Mouse (Mus musculus): Measurements from ENCODE around the gene Patz1. TPM values are rescaled to one million over a fixed set of nuclear protein-coding genes. Genes with fewer than 3 reads are reported as not detected.
A peak's percentile ranks its signal among the peaks of the same experiment; 100 is the strongest.

Gene Patz1
- polyA plus RNA-seq, 1 experiment, result 41.0 TPM

GRCm38 (mm10) chr11:3305821-3306220, 17.1 kb downstream of the Patz1 start:
- Histone ChIP-seq H3K4me1 (ENCODE audit: control insufficient read depth, insufficient read depth, low read length) (peaks cover 13% of the 10 kb centered on the region), H3K4me3 (replicated peaks; ENCODE audit: insufficient read depth, low read depth, low read length) (no peak overlapping the region), H3K27ac (ENCODE audit: insufficient read depth, low read length) (no peak overlapping the region), H3K27me3 (ENCODE audit: control insufficient read depth, insufficient read depth, low read length) (no peaks in the 10 kb centered on the region)
- TF ChIP-seq POLR2A (IDR thresholded peaks at IDR 0.05; ENCODE audit: borderline replicate concordance, insufficient read depth, low read length) (no peak), CTCF (IDR thresholded peaks at IDR 0.05; ENCODE audit: borderline replicate concordance, insufficient read depth, low read depth, low read length) (no peak)
- DNase-seq, result peak in 1 of 2 experiments; percentile 51
- WGBS, result 17% methylated on average over 4 of the region's 4 CpGs

- H3K27ac ChIP-seq (ENCODE audit: insufficient read depth, low read length), result no peak overlapping the region
- no peak for DNase-seq
- no peak for TF ChIP-seq CTCF (IDR thresholded peaks at IDR 0.05; ENCODE audit: borderline replicate concordance, insufficient read depth, low read depth, low read length)
- no peak for TF ChIP-seq POLR2A (IDR thresholded peaks at IDR 0.05; ENCODE audit: borderline replicate concordance, insufficient read depth, low read length)
- no peak overlapping the region for H3K4me3 ChIP-seq (replicated peaks; ENCODE audit: insufficient read depth, low read depth, low read length)
- peaks cover 5% of the 10 kb centered on the region for H3K4me1 ChIP-seq (ENCODE audit: control insufficient read depth, insufficient read depth, low read length)
- no peaks in the 10 kb centered on the region for H3K27me3 ChIP-seq (ENCODE audit: control insufficient read depth, insufficient read depth, low read length)
- 87% methylated on average over 3 of the region's 3 CpGs for WGBS
Measured at GRCm38 (mm10) chr11:3307875-3308274, 19.2 kb downstream of the Patz1 start.

DNA sequence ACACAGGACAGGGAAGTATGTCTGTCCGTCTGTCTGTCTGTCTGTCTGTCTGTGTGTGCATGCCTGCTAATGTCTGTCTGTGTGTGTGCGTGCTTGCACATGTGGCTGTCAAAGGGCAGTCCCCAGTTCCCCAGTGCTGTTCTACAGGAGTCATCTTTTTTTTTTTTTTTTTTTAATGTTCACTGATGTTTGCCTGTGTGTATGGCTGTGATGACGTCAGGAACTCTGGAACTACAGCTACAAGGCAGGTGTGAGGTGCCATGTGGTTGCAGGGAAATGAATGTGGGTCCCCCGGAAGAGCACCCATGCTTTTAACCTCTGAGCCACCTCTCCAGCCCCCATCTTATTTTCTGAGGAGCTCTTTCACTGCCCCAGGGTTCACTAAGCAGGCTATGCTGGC, 21.2 kb downstream of the Patz1 start:
- 91% methylated on average over 4 of the region's 4 CpGs for WGBS
- Histone ChIP-seq H3K27me3 (ENCODE audit: control insufficient read depth, insufficient read depth, low read length) (no peaks in the 10 kb centered on the region), H3K27ac (ENCODE audit: insufficient read depth, low read length) (no peak overlapping the region), H3K4me1 (ENCODE audit: control insufficient read depth, insufficient read depth, low read length) (peaks cover 3% of the 10 kb centered on the region; the same call in 1 of the 2 replicates), H3K4me3 (replicated peaks; ENCODE audit: insufficient read depth, low read depth, low read length) (no peak overlapping the region)
- TF ChIP-seq POLR2A (IDR thresholded peaks at IDR 0.05; ENCODE audit: borderline replicate concordance, insufficient read depth, low read length), result no peak
- no peak for TF ChIP-seq CTCF (IDR thresholded peaks at IDR 0.05; ENCODE audit: borderline replicate concordance, insufficient read depth, low read depth, low read length)
- DNase-seq, result no peak

DNA sequence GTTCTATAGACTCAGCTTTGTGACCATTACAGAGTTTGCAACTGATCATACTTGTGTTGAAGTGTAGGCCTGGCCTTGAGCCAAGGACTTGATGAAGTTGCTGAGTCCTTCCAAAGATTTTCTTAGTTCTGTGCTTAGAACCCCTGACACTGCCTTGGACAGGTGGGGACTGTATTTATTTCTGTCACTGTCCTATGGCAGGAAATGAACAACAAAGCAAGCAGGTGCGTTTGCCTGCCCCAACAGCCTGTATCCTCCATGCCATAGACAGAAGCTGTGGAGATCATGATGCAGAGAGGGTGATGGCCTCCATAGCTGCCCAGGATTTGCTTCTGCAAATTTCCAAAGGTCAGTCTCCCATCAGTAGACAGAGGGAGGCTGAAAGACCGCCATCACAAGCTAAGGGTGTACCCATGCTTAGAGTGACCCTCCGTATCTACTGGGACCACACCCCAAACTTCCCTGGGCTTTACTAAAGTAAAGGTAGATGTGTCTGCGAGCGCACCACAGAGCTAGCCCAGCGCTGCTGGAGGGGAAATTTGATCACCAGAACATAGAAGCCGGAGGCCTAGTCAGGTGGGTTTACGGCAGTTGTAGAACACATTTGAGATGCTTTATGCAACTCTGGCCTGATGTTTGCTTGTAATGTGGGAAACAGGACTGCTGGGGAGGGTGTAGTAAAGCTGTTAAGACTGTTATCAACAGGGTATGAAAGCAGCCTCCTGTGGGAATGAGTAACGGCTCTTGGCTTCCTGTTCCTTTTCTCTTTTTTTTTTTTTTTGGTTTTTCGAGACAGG, 22.3 kb downstream of the Patz1 start:
- TF ChIP-seq POLR2A (IDR thresholded peaks at IDR 0.05; ENCODE audit: borderline replicate concordance, insufficient read depth, low read length) (no peak), CTCF (IDR thresholded peaks at IDR 0.05; ENCODE audit: borderline replicate concordance, insufficient read depth, low read depth, low read length) (no peak)
- 88% methylated on average over 10 of the region's 10 CpGs for WGBS
- DNase-seq, result no peak

DNA sequence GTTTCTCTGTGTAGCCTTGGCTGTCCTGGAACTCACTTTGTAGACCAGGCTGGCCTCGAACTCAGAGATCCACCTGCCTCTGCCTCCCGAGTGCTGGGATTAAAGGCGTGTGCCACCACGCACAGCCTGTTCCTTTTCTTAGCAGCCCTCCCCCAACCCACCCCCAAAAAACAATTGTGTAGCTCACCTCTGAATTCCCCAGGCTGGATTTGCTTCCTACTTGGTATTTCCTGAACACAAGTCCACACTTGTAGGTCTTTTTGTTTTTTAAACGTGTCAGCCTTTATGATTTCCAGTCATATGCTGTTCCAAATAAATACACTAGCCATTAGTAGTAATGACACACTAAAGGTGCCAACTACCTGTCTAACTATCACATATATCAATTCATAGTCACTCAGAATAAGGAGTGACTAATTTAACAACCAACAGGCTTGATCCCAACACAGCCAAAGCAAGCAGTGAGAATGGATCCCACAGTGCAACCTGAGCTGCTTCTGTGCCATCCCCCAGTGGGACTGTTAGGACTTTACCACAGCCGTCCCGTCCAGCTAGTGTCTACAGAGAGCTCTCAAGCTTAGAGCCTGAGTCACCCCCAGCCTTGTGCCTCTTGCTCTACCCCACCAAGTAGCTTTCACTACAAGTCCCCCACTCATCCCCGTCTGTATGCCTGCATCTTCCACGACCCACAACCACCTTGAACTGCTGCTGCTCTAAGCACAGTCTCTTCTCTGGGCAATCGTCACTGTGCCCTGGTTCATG, 23.1 kb downstream of the Patz1 start:
- Histone ChIP-seq H3K27me3 (ENCODE audit: control insufficient read depth, insufficient read depth, low read length) (no peaks in the 10 kb centered on the region), H3K4me1 (ENCODE audit: control insufficient read depth, insufficient read depth, low read length) (no peaks in the 10 kb centered on the region; the same call in 1 of the 2 replicates), H3K4me3 (replicated peaks; ENCODE audit: insufficient read depth, low read depth, low read length) (no peak overlapping the region), H3K27ac (ENCODE audit: insufficient read depth, low read length) (no peak overlapping the region)
- 81% methylated on average over 10 of the region's 10 CpGs for WGBS
- TF ChIP-seq POLR2A (IDR thresholded peaks at IDR 0.05; ENCODE audit: borderline replicate concordance, insufficient read depth, low read length) (no peak), CTCF (IDR thresholded peaks at IDR 0.05; ENCODE audit: borderline replicate concordance, insufficient read depth, low read depth, low read length) (no peak)
- DNase-seq, result no peak

More for the DNA sequence above, 22.3 kb downstream of the Patz1 start:
- Histone ChIP-seq H3K4me3 (replicated peaks; ENCODE audit: insufficient read depth, low read depth, low read length) (no peak overlapping the region), H3K4me1 (ENCODE audit: control insufficient read depth, insufficient read depth, low read length) (peaks cover 3% of the 10 kb centered on the region; the same call in 1 of the 2 replicates), H3K27me3 (ENCODE audit: control insufficient read depth, insufficient read depth, low read length) (no peaks in the 10 kb centered on the region), H3K27ac (ENCODE audit: insufficient read depth, low read length) (no peak overlapping the region)

DNA sequence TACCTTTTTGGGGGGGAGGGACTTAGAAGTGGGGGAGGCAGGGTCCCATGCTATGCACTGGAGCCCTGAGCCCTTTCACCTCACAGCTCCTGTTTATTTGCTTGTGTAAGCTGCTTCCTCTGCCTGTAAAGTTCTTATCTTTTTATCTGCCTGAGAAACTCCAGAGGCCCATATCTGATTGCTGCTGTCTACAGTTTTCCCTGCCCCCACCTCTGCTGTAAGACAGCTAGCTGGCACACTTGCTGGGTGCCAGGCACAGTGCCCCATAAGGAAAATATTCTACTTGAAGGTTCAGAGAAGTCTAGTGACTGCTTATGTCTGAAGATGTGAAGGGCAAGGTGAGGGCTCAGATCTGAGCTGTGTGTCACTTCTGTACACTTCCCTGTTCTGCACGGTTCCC, 24.6 kb downstream of the Patz1 start:
- no peak for DNase-seq
- Histone ChIP-seq H3K27ac (ENCODE audit: insufficient read depth, low read length) (no peak overlapping the region), H3K4me3 (replicated peaks; ENCODE audit: insufficient read depth, low read depth, low read length) (no peak overlapping the region), H3K27me3 (ENCODE audit: control insufficient read depth, insufficient read depth, low read length) (no peaks in the 10 kb centered on the region), H3K4me1 (ENCODE audit: control insufficient read depth, insufficient read depth, low read length) (no peaks in the 10 kb centered on the region; the same call in 1 of the 2 replicates)
- 90% methylated on average over 1 of the region's 1 CpGs for WGBS
- TF ChIP-seq CTCF (IDR thresholded peaks at IDR 0.05; ENCODE audit: borderline replicate concordance, insufficient read depth, low read depth, low read length), result no peak
- no peak for TF ChIP-seq POLR2A (IDR thresholded peaks at IDR 0.05; ENCODE audit: borderline replicate concordance, insufficient read depth, low read length)

- TF ChIP-seq CTCF (IDR thresholded peaks at IDR 0.05; ENCODE audit: borderline replicate concordance, insufficient read depth, low read depth, low read length) (peak; percentile 88), POLR2A (IDR thresholded peaks at IDR 0.05; ENCODE audit: borderline replicate concordance, insufficient read depth, low read length) (no peak)
- peak; percentile 75 to 76 for DNase-seq
- H3K4me1 ChIP-seq (ENCODE audit: control insufficient read depth, insufficient read depth, low read length), result no peaks in the 10 kb centered on the region; the same call in 1 of the 2 replicates
- WGBS, result 25% methylated on average over 2 of the region's 2 CpGs
- no peaks in the 10 kb centered on the region for H3K27me3 ChIP-seq (ENCODE audit: control insufficient read depth, insufficient read depth, low read length)
- H3K4me3 ChIP-seq (replicated peaks; ENCODE audit: insufficient read depth, low read depth, low read length), result no peak overlapping the region
- no peak overlapping the region for H3K27ac ChIP-seq (ENCODE audit: insufficient read depth, low read length)
Measured at GRCm38 (mm10) chr11:3314148-3314547, 25.5 kb downstream of the Patz1 start.

All from cerebellum, adult 2 months (tissue).